Mouse (Mus musculus) left cerebral cortex, adult 2 months (tissue): Measurements from ENCODE around the gene Hephl1. TPM values are rescaled to one million over a fixed set of nuclear protein-coding genes. Genes with fewer than 3 reads are reported as not detected.
A peak's percentile ranks its signal among the peaks of the same experiment; 100 is the strongest.

Source experiments
- DNase-seq, 2 experiments: peaks; one replicate each; pipeline ENCODE4 v3.0.0; 2021 to 2022; ENCODE audit warnings: low spot score in 2 of 2, mixed read lengths in 1 of 2; ENCODE audit errors: extremely low spot score in 1 of 2
- H3K27ac ChIP-seq: fragments of 200-600 bp; 2 replicates; pipeline ENCODE4 v1.8.1; 2022
- H3K4me3 ChIP-seq: fragments of 200-600 bp; 2 replicates; pipeline ENCODE4 v1.8.1; 2022
- CTCF ChIP-seq: fragments of 200-600 bp; IDR thresholded peaks from 2 replicates; pipeline ENCODE4 v1.8.1; 2022; ENCODE audit warnings: antibody characterized with exemption, mild to moderate bottlenecking, moderate library complexity
- intact Hi-C: fragments of 180-260 bp; cut with DNase I; formaldehyde crosslinking; loops from one replicate; pipeline ENCODE4 v1.15.1; 2025
- total RNA-seq, 2 experiments: library from RNA; stranded (reverse); gene quantifications; 2 replicates each; pipeline ENCODE4 v1.2.3; 2021

Hephl1 gene
- total RNA-seq, 2 experiments from 2014 or later: not detected

- intact Hi-C loops: no loop called here
- peak; percentile 65 to 69 for DNase-seq
- TF ChIP-seq CTCF: no peak
- peak within 1 kb of the TSS; percentile 87 for H3K4me3 ChIP-seq
- peak within 1 kb of the TSS; percentile 82 for H3K27ac ChIP-seq
These were observed 66.7 kb downstream of the Hephl1 start, which contains the start of gene Panx1 for GRCm38 (mm10) chr9:15045084-15045669. Panx1 (minus strand) TSS chr9:15045478.

GRCm38 (mm10) chr9:15044391-15045083, 67.4 kb downstream of the Hephl1 start:
- TF ChIP-seq CTCF: no peak
- intact Hi-C loops: no loop called here
- H3K4me3 ChIP-seq: peak overlapping the region; percentile 87
- H3K27ac ChIP-seq: peak overlapping the region; percentile 82
- peak in 1 of 2 experiments; percentile 25 for DNase-seq

- Histone ChIP-seq H3K27ac (no peak overlapping the region), H3K4me3 (no peak overlapping the region)
- no peak for TF ChIP-seq CTCF
- DNase-seq: no peak
- intact Hi-C loops: no loop called here
These were observed 70.4 kb downstream of the Hephl1 start for GRCm38 (mm10) chr9:15041556-15041955.

- intact Hi-C loops: no loop called here
- no peak overlapping the region for H3K27ac ChIP-seq
- H3K4me3 ChIP-seq: no peak overlapping the region
- DNase-seq: no peak
- TF ChIP-seq CTCF: no peak
These were observed 72.1 kb downstream of the Hephl1 start for GRCm38 (mm10) chr9:15039848-15040247.

GRCm38 (mm10) chr9:15037704-15038103, 74.2 kb downstream of the Hephl1 start:
- DNase-seq: no peak
- no peak for TF ChIP-seq CTCF
- intact Hi-C loops: no loop called here
- Histone ChIP-seq H3K27ac (no peak overlapping the region), H3K4me3 (no peak overlapping the region)

- Histone ChIP-seq H3K4me3 (no peak overlapping the region), H3K27ac (no peak overlapping the region)
- DNase-seq: no peak
- intact Hi-C loops: no loop called here
- no peak for TF ChIP-seq CTCF
These were observed 74.7 kb downstream of the Hephl1 start for GRCm38 (mm10) chr9:15037237-15037636.

GRCm38 (mm10) chr9:15036807-15037206, 75.1 kb downstream of the Hephl1 start:
- TF ChIP-seq CTCF: no peak
- no peak for DNase-seq
- Histone ChIP-seq H3K27ac (no peak overlapping the region), H3K4me3 (no peak overlapping the region)
- intact Hi-C loops: no loop called here

- DNase-seq: no peak
- Histone ChIP-seq H3K27ac (no peak overlapping the region), H3K4me3 (no peak overlapping the region)
- no peak for TF ChIP-seq CTCF
- intact Hi-C loops: no loop called here
These were observed 75.5 kb downstream of the Hephl1 start for GRCm38 (mm10) chr9:15036405-15036804.

GRCm38 (mm10) chr9:15035979-15036378, 75.9 kb downstream of the Hephl1 start:
- intact Hi-C loops: no loop called here
- DNase-seq: no peak
- H3K4me3 ChIP-seq: no peak overlapping the region
- TF ChIP-seq CTCF: no peak
- H3K27ac ChIP-seq: no peak overlapping the region

- intact Hi-C loops: loop anchor here (5.0 kb wide), 1 partner anchor 133 kb away; no protein-coding TSS in a partner anchor
- H3K4me3 ChIP-seq: no peak overlapping the region
- no peak for TF ChIP-seq CTCF
- no peak overlapping the region for H3K27ac ChIP-seq
- DNase-seq: no peak
These were observed 77.2 kb downstream of the Hephl1 start for GRCm38 (mm10) chr9:15034546-15035273.

GRCm38 (mm10) chr9:15033568-15034160, 78.2 kb downstream of the Hephl1 start:
- H3K27ac ChIP-seq: no peak overlapping the region
- DNase-seq: peak; percentile 42 to 43
- intact Hi-C loops: loop anchor here (2.0 to 5.0 kb wide), 2 partner anchors 134 to 177 kb away; no protein-coding TSS in a partner anchor
- TF ChIP-seq CTCF: peak; percentile 76
- no peak overlapping the region for H3K4me3 ChIP-seq

GRCm38 (mm10) chr9:15032797-15033196, 79.1 kb downstream of the Hephl1 start:
- TF ChIP-seq CTCF: no peak
- DNase-seq: no peak
- intact Hi-C loops: loop anchor here (2.0 to 5.0 kb wide), 2 partner anchors 135 to 178 kb away; no protein-coding TSS in a partner anchor

More at GRCm38 (mm10) chr9:15032797-15033196, 79.1 kb downstream of the Hephl1 start:
- Histone ChIP-seq H3K4me3 (no peak overlapping the region), H3K27ac (no peak overlapping the region)
